Mouse (Mus musculus) right cerebral cortex, adult 18-20 months (tissue): ENCODE results near the gene Fam219a.

Experiments
- DNase-seq: peaks from one replicate; pipeline ENCODE4 v3.0.0; 2022; ENCODE audit warnings: mixed read lengths

Gene Fam219a

DNA sequence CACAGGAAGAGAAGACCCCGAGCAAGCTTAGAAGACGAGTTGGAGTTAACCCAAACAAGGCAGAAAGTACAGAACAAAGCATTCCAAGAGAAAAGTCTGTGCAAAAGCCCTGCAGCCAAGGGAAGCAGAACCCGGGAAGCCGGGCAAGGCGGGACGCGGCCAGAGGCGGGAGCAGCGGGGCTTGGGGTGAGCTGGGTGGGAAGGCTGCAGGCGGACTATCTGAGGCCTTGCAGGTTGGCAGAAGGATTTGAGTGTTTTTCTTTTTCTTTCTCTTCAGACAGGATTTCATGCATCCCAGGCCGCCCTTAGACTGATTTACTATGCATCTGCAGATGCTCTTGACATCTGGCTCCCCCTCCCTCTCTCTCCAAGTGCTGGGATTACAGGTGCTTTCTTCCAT, 16.2 kb downstream of the Fam219a start:
- DNase-seq, result no peak

DNA sequence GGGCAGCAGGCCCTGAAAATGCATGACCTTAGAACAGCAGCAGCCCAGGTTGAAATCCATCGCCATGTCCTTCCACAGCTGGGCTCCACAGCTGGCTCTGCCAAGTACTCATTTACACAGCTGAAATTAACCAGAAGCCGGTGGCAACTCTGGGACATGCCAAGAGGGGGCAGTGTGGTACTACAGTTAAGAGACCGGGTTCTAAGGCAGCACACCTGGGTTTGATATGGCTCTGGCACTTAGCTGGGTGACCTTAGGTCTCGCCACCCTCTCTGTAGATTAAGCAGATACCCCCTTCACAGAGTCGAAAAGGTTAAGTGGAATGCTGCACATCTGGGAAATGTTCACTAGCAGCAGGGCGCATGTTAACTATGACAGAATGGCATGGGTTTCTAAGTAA, 16.8 kb downstream of the Fam219a start:
- peak; percentile 62 for DNase-seq

DNA sequence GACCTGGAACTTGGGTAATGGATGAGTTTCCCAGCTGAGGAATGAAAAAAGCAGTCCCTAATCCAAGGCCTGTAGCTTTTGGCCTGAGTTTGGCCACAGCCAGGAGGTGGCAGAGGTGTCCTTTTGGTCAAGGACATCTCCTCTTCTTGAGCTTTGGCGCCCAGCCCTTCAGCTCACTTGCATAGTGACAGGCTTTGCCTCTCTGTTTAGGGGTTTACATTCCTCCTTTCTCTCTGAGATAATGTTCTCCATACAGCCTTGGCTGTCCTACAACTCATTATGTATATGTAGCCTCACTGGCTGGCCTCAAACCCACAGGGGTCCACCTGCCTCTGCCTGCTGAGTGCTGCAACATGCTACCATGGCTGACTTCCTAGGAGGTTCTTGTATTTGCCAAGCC, 22.3 kb downstream of the Fam219a start:
- DNase-seq, result no peak

DNA sequence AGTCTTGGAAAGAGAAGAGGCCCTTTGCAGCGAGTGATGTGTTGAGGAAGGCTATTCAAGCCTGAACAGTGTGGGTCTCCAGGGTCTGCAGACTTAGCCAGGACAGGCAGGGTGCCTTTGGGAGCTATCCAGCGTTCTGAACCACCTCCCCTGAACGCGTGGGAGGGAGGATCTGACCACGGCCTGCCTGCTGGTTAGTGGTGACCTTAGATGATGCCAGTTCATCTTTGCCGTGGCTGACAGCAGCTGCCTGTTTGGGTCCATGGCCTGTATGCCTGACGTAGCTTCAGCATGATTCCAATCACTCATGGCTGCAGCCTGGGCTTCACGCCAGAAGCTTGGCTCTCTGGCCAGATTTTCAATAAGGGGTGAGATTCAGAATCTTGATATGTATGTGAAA, 23.4 kb downstream of the Fam219a start:
- no peak for DNase-seq

DNA sequence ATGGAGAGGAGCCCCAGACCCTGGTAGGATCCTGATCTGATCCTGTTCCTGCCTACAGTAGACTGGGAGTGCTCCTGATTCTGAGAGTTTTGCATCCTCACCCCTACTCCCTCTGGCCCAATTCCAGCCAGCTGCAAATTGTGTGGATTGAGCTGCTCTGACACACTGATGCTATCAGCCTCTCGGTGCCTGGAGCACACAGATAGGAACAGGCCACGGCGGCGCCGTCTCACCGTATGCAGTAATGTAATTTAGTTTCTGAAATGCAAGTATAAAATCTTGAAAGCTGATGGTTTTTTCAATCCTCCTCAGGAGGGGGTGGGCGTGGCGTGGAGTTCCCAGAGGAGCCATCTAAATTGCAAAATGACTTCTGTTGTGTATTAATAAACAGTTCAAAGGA, 27.2 kb downstream of the Fam219a start:
- no peak for DNase-seq

DNA sequence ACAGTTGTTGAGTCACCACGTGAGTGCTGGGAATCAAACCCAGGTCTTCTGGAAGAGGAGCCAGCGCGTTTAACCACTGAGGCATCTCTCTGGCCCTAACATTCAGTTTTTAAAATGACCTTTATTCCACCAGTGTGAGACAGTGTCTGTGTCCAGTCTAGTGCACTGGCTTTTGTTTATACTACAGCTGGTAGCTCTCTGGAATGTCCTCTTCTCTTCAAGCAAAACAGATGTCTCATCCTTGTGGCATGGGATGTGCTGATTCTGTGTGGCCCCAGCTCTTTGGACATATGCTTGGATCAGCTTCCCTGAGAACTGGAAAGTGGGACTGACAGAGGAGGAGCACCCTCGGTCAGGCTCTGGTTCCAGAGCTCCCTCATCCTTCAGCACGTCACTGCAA, 34.5 kb downstream of the Fam219a start:
- DNase-seq, result no peak

DNA sequence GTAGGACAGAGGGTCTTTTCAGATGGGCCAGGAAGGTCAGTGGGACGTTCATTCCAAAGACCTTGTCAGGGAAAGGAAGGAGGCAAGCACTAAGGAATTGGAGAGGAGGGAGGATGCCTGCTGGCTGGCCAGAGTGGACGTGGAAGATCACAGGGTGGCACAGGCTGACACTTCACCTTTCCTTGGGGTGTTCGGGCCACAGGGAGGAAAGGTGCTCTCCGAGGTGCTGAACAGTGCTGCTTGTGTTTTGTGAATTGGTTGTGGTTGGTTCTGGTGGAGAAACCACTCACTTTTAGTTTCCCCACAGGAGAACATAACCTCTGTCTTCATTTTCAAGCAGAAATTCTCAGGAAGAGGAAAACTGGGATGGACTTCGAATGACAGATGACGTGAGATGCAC, 36.9 kb downstream of the Fam219a start:
- DNase-seq, result no peak

DNA sequence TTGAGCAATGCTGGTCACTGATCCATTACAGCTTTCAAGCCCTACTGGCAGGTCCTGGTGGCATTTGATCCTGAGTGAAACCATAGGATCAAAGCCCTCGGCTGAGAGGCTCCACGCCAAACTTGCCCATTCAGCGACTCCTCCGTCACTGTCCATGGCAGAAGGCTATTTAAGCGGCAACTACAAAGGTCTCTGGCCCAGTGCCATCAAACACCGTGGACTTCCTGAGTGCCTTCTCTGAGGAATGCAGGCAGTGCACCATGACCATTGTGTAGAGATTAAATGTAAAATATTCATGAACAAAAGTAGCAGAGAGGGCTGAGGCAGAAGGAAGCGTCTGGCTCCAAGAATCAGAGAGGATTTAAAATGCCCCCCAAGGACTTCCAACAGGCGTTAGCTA, 41.3 kb downstream of the Fam219a start:
- no peak for DNase-seq

DNA sequence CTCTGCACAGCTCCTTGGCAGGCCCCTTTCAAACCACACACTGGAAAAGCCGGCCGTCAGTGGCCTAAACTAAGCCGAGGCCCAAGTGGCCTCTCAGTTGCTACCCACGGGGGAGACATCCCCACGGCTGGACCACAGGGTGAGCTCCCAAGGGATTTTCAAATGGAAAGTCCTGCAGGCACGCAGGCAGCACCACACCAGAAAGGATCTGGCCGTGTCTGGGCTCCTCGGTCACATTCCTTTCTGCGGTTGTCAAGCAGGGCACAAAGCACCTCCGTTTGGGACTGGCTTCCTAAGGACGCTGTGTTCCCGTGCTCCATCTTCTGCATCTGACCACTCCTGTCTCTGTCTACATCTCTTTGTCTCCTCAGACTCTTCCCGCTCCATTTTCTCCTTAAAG, 42.3 kb downstream of the Fam219a start:
- DNase-seq, result no peak

DNA sequence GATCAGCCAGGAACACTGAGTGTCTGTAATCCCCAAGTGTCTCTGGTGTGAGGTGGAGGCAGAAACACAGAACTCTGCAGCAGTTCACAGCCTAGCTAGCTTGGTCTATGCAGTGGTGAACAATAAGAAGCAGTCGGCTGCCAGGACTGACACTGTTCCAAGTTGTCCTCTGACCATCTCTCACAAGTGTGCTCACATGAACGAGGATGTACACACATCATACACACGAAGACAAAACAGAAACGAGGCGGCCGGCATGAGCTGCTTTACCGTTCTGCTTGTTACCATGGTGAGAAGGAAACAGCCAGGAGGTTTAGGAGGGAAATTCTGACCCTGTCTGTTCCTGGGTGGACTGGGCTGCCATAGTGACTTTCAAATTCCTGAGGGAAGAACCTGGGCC, 42.8 kb downstream of the Fam219a start:
- DNase-seq, result no peak

DNA sequence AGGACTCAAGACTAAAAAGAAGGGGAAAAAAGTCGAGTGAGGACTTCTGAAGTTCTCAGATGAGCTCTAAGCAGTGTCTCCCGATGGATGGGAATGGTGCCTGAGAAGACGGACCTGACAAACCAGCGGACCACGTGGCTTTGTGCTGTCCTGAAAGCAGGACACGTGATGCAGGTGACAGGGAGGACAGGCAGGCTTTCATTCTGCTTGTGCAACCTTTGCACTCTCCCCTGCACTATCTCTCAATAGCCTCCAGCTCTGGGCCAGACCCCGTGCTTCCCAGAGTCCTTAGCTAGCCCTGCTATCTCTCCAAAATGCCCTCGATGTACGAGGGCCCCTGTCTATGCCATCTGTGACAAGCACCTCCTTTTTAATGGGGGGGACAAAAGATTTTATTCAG, 44.5 kb downstream of the Fam219a start:
- no peak for DNase-seq

DNA sequence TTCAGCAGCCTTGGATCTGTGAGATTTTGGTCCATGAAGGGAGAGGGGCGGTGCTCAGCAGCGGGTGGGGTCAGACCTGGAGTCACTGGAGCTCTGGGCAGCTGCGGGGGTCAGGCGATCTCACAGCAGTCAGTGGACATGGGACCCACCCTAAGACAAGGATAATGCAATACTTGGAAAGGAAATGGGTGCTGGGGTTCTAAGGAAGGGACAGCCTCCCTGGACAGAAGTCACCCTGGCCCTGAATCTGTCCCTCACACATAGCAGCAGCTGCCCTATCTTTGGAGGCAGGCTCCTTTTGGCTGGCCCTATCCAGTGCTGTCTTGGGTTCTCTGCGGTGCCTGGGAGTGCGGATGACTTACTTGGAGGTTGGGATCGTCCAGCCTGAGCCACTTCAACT, 45.5 kb downstream of the Fam219a start:
- DNase-seq, result no peak

DNA sequence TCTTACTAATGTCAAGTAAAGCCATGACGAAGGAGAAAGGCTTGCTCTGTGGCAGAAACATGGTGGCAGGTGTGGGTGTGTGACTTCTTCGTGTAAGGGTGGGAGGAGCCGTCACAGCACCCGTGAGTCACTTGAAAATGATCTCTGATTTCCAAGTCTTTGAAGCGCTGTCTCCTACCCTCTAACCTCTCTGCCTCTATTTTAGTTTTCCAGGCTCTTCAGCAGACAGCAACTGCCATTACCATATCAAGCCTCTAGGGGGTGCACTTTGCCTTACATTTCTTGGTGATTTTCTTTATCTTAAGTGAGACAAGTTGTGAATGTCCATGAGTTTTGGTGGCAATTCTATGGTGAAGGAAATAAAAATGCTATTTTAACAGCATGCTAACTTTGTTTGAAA, 46.5 kb downstream of the Fam219a start:
- DNase-seq, result peak; percentile 57

DNA sequence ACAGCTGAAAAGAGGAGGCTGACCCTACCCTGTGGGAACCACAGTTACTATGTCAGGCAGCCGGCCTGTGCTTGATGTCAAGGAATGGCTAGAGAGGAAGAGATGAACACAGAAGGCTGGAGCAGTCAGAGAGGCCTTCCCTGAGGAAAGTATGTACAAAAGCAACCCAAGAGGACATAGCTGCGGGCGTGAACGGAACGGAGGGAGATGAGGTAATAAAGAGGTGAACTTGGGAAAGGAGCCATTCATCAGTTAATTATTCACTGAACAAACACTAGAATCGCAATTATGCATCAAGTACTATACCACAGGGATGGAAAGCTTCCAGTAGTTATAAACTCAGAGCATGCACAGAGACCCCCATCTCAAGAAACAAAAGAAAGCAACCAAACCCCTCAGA, 47.2 kb downstream of the Fam219a start:
- no peak for DNase-seq

DNA sequence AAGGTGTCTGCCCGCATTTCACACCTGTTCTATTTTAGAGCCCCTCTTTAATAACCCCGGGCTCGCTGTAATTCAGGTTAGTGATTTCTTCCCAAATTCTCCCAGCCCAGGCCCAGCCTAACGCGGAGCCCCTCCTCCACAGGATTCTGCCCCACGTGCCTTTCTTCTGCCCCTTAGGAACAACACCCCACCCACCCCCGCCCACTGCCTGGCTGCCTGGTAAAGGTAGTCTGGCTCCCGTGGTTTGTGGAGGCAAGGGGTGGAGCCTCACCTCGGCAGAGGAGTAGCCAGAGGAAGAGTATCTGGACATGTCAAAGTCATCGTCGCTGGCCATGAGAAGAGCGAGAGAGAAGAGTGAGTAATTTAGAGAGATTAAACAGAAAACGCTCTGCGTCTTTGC, 48.7 kb downstream of the Fam219a start:
- no peak for DNase-seq

DNA sequence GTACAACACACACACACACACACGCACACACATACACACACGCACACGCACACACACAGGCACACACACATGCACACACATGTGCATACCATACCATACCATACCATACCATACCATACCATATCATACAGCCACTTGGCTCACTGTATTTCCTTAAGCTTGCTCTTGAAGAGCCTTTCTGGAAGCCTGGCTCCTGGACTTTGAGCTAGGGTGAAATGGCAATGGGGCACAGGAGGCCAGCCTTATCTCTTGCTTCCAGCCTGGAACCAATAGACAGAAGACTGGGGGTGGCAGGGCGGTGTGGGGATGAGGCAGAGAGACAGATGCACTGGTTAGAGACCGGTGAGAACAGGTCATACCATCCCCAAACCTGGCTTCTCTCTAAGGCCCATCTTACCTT, 50.1 kb downstream of the Fam219a start:
- DNase-seq, result no peak

DNA sequence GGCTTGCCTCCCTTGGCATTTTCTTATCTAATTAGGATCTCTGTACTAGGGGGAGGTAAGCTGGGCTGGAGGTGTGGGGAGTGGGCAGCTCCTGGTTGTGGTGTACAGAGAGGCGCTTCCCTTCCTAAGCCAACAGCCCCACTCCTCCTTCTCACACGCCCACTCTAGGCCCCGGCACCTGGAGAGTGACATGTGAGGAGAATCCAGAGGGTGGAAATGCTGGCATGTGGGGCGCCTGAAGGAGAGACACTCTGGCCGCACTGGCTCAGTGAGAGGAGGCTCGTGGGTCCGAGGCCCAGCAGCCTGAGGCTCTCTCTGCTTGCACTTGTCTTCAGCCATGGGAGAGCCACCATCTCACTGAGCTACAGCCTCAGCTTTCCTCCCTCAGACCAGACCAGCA, 51.0 kb downstream of the Fam219a start:
- DNase-seq, result peak; percentile 59

DNA sequence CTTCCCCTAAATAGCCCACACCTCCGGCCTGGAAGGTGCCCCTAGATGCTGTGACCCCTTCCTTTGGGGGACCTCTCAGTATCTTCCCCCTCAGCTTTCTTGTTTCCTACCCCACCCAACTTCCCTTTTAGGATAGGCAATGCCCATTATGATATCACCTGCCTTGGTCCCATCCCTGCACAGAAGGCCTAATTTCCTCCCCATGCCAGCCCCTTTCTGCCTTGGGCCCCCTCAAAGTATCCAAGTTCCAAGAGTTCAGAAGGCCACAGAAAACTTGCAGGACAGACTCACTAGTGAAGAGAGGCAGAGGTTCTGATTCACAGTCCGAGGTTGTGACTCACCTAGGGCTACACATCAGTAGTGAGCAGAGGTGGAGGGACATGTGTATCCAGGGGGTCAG, 52.1 kb downstream of the Fam219a start, which contains the start of gene 1110017D15Rik:
1110017D15Rik (minus strand) TSS at position 101 of the 400 bp plus-strand sequence.
- no peak for DNase-seq

DNA sequence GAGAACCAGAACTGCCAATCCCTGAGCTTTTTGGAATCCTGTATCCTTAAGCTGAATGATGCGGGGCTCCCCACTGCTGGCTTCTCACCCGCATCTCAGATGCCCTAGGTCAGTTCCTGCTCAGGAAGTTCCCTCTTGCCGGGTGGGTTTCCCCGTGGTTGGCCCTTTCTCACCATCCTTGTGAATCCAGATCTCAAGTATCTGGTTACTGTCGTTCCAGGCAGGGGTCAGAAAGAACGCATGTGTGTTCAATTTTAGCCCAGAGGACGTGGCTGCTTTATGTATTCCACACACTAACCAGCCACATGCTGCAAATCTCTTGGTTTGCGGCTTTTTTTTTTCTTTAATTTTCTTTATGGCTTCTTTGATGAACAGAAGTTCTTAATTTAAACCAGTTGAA, 55.6 kb downstream of the Fam219a start:
- no peak for DNase-seq

DNA sequence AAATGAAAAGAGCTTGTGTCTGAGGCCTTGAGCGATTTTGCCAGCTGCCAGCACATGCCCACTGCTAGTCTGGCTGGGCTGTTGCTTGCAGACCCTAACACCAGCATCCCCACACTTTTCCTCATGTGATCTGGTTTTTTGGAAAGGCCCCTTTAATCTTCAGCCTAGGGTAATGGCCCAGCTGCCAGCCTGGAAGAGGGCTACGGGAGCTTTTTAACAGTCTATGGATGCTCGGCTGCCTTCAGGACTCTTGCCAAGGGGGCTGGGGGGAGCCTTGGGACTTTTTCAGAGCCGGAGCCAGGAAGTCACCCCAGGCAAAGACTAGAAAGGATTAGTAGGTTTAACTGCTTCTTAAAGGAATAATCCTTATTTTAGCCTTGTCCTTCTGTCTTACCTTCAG, 56.0 kb downstream of the Fam219a start:
- DNase-seq, result no peak

DNA sequence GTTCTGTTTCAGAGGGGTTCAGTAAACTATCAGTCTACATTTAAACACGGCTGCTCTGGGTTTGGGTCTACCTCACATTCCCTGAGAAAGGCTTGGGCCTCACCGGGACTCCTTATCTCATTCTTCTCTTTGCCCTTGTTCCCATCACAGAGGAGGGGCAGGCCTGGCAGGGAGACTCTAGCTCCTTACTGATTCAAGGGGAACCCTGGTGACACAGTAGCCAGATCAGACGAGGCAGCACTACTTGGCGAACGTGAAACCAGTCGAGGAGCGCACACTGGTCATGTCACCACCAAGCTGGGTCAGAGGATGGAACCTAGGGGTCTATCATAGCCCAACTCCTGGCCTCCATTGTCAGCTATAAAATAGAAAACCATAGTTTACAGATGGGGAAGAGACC, 61.3 kb downstream of the Fam219a start:
- no peak for DNase-seq

DNA sequence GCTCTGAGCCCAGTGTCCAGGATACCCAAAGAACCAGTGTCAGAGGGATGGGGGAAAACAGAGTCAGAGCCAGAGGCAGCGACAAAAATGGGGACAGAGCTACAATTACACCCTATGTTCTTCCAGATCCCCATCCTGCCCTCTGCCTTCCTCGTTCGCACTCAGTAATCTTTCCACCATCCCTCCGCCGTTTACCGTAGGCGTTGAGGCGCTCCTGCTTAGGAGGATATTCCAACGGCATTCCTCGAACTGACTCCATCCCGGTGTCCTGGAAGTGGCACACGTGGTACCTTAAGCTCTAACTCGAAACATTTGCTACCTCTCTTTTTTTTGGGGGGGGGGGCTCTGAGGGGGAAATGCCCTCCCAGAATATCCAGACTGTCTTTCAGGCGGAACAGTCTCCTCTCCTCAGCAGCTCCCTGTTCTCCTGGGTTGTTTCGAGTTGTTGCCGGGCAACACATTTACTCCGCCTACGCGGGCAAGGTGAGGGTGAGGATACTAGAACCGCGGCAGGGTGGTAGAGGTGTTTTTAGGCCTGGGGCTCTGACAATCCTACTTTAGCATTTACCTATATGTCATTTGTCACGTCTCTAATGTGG, 61.9 kb downstream of the Fam219a start:
- DNase-seq, result no peak

DNA sequence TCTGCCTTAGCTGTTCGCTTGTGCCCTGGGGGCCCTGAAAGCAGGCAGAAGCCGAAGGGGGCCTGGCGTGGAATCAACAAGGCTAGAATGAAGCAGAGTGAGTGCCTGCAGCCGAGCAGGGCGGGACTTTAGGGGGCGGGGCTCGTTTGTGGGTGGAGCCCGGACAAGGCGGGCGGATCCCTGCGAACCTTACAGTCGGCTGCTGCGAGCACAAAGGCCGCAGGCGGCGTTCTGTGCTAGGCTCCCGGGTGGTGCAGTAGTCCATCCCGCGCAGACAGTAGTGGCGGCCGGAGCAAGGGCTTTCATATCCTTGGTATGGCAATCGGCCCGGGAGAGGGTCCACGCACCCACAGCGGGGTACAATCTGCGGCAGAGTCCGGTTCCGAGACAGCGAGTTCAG, 62.4 kb downstream of the Fam219a start:
- DNase-seq, result peak; percentile 89

DNA sequence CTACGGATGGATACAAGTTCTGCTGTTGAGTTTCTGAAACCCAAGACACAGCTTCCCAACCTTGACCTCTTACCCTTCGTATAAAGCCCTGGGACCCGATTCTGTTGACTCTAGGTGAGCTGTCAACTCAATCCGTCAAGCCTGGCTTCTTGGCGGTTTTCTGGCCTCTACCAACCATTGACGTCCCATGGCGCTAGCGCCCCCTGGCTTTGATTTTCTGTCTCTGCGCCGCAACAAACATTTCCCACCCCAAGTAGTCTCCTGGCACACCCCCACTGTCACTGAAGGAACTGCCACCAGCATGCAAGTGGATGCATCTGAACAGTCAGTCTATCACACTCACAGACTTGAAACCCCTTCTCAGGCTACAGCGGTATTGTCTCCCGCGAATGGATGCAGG, 63.2 kb downstream of the Fam219a start:
- DNase-seq, result no peak

DNA sequence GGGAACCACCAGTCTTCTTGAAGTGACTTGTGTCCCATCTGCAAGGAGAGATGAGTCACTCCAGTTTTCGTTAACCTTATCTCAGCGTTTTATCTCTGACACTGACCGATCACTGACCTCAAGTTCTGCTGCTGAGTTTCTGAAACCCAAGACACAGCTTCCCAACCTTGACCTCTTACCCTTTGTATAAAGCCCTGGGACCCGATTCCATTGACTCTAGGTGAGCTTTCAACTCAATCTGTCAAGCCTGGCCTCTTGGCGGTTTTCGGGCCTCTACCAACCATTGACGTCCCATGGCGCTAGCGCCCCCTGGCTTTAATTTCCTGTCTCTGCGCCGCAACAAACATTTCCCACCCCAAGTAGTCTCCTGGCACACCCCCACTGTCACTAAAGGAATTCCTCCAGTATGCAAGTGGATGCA, 64.2 kb downstream of the Fam219a start:
- DNase-seq, result no peak

DNA sequence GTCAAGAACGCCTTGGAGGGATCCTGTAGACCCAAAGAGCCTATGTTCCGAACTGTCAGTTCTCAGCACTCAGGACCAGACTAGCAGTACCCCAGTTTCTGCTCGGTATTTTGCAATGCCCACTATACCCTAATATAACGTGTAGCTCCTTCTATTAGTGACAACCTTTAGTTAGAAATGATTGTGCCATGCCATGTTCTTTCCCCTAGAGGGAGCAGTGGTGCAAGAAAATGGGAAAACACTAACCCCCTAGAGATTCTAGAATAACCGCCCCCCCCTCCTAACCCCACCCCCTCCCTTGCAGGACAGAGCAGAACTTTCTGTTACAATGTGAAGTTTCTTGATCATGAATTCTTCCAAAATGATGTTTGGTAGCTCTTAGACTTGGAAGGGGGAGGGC, 65.0 kb downstream of the Fam219a start:
- DNase-seq, result no peak
